Mouse (Mus musculus) adrenal gland, postnatal 14 days (tissue): Measurements from ENCODE around the gene Olfr303. TPM values are rescaled to one million over a fixed set of nuclear protein-coding genes. Genes with fewer than 3 reads are reported as not detected.
"Not testable (repeated sequence)": the region's sequence is repeated elsewhere in the genome, so short reads cannot be mapped to it uniquely, and the experiment has no call there.

ENCODE experiments used
- DNase-seq: peaks from one replicate; pipeline ENCODE4 v3.0.0; 2021; ENCODE audit warnings: mixed read lengths
- long read RNA-seq, 2 experiments: library from polyadenylated mRNA; stranded (forward); transcript quantifications; one replicate each; pipeline ENCODE4 v2.0.0; 2021
- total RNA-seq: library from RNA; stranded (reverse); gene quantifications from 2 replicates; pipeline ENCODE4 v1.2.3, GENCODE M21; 2021

Gene Olfr303
- not detected in 2 replicates for total RNA-seq
- long read RNA-seq, experiment 1: 0 reads
- long read RNA-seq, experiment 2: 0 reads

GRCm38 (mm10) chr7:86397689-86398088 is at the start of gene Olfr303:
Olfr303 (minus strand) TSS chr7:86397789.
- DNase-seq: no peak

- DNase-seq: no peak
Measured at GRCm38 (mm10) chr7:86403546-86403945, 6.0 kb upstream of the Olfr303 start, which contains the start of gene Olfr301. Olfr301 (plus strand) TSS chr7:86403846.

GRCm38 (mm10) chr7:86386558-86386957 is 11.0 kb downstream of the Olfr303 start, which contains the start of gene Olfr304:
Olfr304 (minus strand) TSS chr7:86386658.
- DNase-seq: no peak

DNA sequence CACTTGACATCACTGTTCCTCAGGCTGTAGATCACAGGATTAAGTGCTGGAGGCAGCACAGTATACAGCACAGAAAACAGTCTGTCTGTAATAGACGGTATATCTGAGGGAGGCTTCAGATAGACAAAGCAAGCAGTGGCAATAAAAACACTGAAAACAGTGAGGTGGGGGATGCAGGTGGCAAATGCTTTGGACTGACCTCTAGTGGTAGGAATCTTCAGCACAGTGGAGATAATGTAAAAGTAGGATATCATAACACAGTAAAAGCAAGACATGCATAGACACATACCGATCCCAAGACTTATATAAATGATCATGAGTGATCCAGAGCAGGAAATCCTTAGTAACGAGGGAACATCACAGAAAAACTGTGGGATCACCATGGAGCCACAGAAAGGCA is 11.8 kb downstream of the Olfr303 start:
- DNase-seq: no peak

DNA sequence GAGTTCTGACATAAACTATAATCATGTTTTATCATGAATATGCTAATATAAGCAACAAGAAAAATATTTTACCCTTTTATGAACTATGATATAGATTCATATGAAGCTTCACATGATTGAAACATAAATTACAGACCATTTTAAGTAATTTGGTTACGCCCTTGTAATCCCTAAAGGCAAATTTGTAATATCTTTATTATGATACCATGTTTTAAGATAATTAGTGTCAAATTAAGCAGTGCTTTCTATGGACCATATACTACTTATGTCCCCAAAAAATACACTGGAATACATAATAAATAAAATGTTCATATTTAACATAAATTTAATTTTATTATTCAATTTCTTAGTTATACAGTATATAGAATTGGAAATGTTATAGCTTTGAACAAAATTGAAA is 30.8 kb downstream of the Olfr303 start, which contains the start of gene Olfr305:
Olfr305 (minus strand) TSS at position 101 of the 400 bp plus-strand sequence.
- DNase-seq: no peak

DNA sequence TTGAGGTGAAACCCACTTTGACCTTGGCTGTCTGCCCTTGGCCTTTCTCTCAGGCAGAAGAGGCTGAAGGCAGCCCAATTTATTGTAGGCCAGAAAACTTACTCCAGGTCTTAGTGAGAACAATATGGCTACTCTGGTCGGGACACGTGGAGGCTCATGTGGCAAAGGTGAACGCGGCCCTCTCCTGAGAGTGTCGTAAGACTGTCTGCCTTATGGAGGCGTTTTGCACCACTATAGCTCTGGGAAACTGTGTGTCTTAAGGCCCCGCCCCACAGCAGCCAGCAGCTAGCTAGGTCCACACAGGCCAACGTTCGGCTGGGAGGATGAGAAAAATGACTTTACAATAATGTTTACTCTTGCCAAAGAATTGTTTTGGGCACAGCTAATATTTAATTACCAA is 51.3 kb downstream of the Olfr303 start:
- DNase-seq: not testable (repeated sequence)

DNA sequence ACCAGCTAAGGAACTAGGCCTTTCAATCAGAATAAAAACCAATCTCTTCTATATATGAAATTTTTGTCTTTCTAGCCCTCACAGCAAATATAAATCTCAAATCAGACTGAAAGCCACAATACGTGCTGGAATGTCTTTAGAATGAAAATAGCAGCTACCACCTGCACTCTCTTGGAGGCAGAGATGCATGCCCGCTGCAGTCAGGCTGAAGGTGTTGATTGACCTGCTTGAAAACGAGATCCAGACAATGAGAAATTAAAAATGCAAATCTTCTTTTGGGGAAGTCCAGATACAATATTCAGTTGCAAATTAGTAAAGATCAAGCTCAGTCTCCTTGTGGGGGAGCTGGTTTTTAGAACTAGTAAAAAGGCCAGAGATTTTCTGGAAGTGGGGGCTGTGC is 53.3 kb downstream of the Olfr303 start:
- DNase-seq: no peak

- no peak for DNase-seq
Measured at GRCm38 (mm10) chr7:86342881-86343565, 54.6 kb downstream of the Olfr303 start.

Other genes with a start within 250 kb of the Olfr303 start
- gene Vmn2r75, start 226.0 kb downstream of the Olfr303 start, total RNA-seq: not detected in 2 replicates
- not detected in 2 replicates for gene Vmn2r76, start 151.5 kb downstream of the Olfr303 start, total RNA-seq
- not detected in 2 replicates for gene Olfr310, start 120.6 kb downstream of the Olfr303 start, total RNA-seq
- gene Olfr309, start 84.1 kb downstream of the Olfr303 start, total RNA-seq: not detected in 2 replicates
- gene Olfr308, start 72.2 kb downstream of the Olfr303 start, total RNA-seq: not detected in 2 replicates
- gene Olfr307, start 60.2 kb downstream of the Olfr303 start, total RNA-seq: not detected in 2 replicates
- gene Olfr305, start 30.9 kb downstream of the Olfr303 start, total RNA-seq: not detected in 2 replicates
- not detected in 2 replicates for gene Olfr304, start 11.1 kb downstream of the Olfr303 start, total RNA-seq
- gene Olfr301, start 6.1 kb upstream of the Olfr303 start, total RNA-seq: not detected in 2 replicates
- gene Olfr299, start 62.1 kb upstream of the Olfr303 start, total RNA-seq: not detected in 2 replicates
- not detected in 2 replicates for gene Olfr298, start 94.7 kb upstream of the Olfr303 start, total RNA-seq
- gene Olfr297, start 122.2 kb upstream of the Olfr303 start, total RNA-seq: not detected in 2 replicates
- not detected in 2 replicates for gene Olfr295, start 186.1 kb upstream of the Olfr303 start, total RNA-seq
- gene Olfr294, start 218.9 kb upstream of the Olfr303 start, total RNA-seq: not detected in 2 replicates